Mouse (Mus musculus) liver, embryonic 14.5 days (tissue): ENCODE measurements at regions not wholly inside any gene's neighbourhood (a gene's known extent, or its start where the extent isn't known, plus 50 kb on each side); places are given as distances from the start of the nearest gene placed in this dataset.

Experiments
- CTCF ChIP-seq: IDR thresholded peaks from 2 replicates; pipeline ENCODE4 v1.5.1; 2016; ENCODE audit warnings: antibody characterized with exemption, low read depth, control low read depth
- EP300 ChIP-seq: IDR thresholded peaks from 2 replicates; pipeline ENCODE4 v1.6.1; 2016; ENCODE audit warnings: antibody characterized with exemption, low read depth

GRCm38 (mm10) chr14:87301564-87301963 is 114.9 kb upstream of the Tdrd3 start:
- TF ChIP-seq CTCF = peak; percentile 15; the same call in 1 of the 2 replicates
- TF ChIP-seq EP300 = no peak
